Mouse (Mus musculus) forebrain, embryonic 10.5 days (tissue): ENCODE data around the gene 3425401B19Rik. TPM values are rescaled to one million over a fixed set of nuclear protein-coding genes. Genes with fewer than 3 reads are reported as not detected.

Experiments used
- DNase-seq: peaks from one replicate; pipeline ENCODE4 v3.0.0-alpha.2; 2017; ENCODE audit warnings: low spot score; ENCODE audit errors: extremely low spot score
- H3K27ac ChIP-seq: fragments of 300-500 bp; sonication (generic); 2 replicates; pipeline ENCODE4 v1.5.1; 2016; ENCODE audit warnings: mild to moderate bottlenecking
- H3K27me3 ChIP-seq: fragments of 300-500 bp; sonication (generic); 2 replicates; pipeline ENCODE4 v1.6.1; 2016; ENCODE audit warnings: mild to moderate bottlenecking; ENCODE audit not compliant: poor library complexity, severe bottlenecking
- H3K36me3 ChIP-seq: fragments of 300-500 bp; sonication (generic); replicated peaks from 2 replicates; pipeline ENCODE4 v1.6.1; 2016; ENCODE audit warnings: mild to moderate bottlenecking, moderate library complexity
- H3K4me1 ChIP-seq: fragments of 300-500 bp; sonication (generic); 2 replicates; pipeline ENCODE4 v1.6.1; 2016
- H3K4me3 ChIP-seq: fragments of 300-500 bp; sonication (generic); 2 replicates; pipeline ENCODE4 v1.5.1; 2016; ENCODE audit warnings: mild to moderate bottlenecking, moderate library complexity
- H3K9me3 ChIP-seq: fragments of 300-500 bp; sonication (generic); 2 replicates; pipeline ENCODE4 v1.6.1; 2016; ENCODE audit warnings: mild to moderate bottlenecking, moderate library complexity
- WGBS: fragments of 180-500 bp; shearing (Covaris S2); methylation state at CpG from one replicate; pipeline ENCODE4 v1.1.7; 2016; 5-methylcytosine and 5-hydroxymethylcytosine counted together
- polyA plus RNA-seq: library from polyadenylated mRNA; unstranded; fragments of >200 nt; fragmentation: Nextera tagmentation; extraction: Ambion mirVana; gene quantifications from 2 replicates; pipeline ENCODE4 v1.2.1, GENCODE M21; 2016

Gene 3425401B19Rik
- 0.05 TPM in 1 of 2 replicates, not detected in the other for polyA plus RNA-seq

- Histone ChIP-seq H3K4me3 (no peak within 1 kb of the TSS), H3K4me1 (peaks cover 41% of the 10 kb centered on the region), H3K9me3 (no peaks in the 10 kb centered on the region), H3K36me3 (no peaks in the 10 kb centered on the region), H3K27ac (no peak within 1 kb of the TSS), H3K27me3 (no peaks in the 10 kb centered on the region; the same call in 1 of the 2 replicates)
- DNase-seq, result no peak
- 63% methylated on average over 16 of the region's 16 CpGs for WGBS
Observed at GRCm38 (mm10) chr14:32685124-32685826, at the start of gene 3425401B19Rik. Gene 3425401B19Rik, minus strand, starts transcription at chr14:32685293.

- 38% methylated on average over 6 of the region's 6 CpGs for WGBS
- no peak for DNase-seq
Observed at GRCm38 (mm10) chr14:32732961-32733360, 47.9 kb upstream of the 3425401B19Rik start.

GRCm38 (mm10) chr14:32726864-32727263 lies 41.8 kb upstream of the 3425401B19Rik start:
- Histone ChIP-seq H3K27me3 (no peaks in the 10 kb centered on the region), H3K4me3 (no peak overlapping the region), H3K36me3 (no peaks in the 10 kb centered on the region), H3K4me1 (no peaks in the 10 kb centered on the region), H3K9me3 (no peaks in the 10 kb centered on the region), H3K27ac (no peak overlapping the region)
- DNase-seq, result no peak

More at GRCm38 (mm10) chr14:32732961-32733360, 47.9 kb upstream of the 3425401B19Rik start:
- Histone ChIP-seq H3K9me3 (no peaks in the 10 kb centered on the region), H3K36me3 (no peaks in the 10 kb centered on the region), H3K4me3 (no peak overlapping the region), H3K27ac (no peak overlapping the region), H3K27me3 (no peaks in the 10 kb centered on the region), H3K4me1 (no peaks in the 10 kb centered on the region)

GRCm38 (mm10) chr14:32721461-32721860 lies 36.4 kb upstream of the 3425401B19Rik start:
- DNase-seq, result no peak
- H3K36me3 ChIP-seq, result no peaks in the 10 kb centered on the region
- H3K27me3 ChIP-seq, result no peaks in the 10 kb centered on the region
- no peaks in the 10 kb centered on the region for H3K9me3 ChIP-seq
- WGBS, result 46% methylated on average over 1 of the region's 1 CpGs
- no peak overlapping the region for H3K27ac ChIP-seq
- no peak overlapping the region for H3K4me3 ChIP-seq
- H3K4me1 ChIP-seq, result no peaks in the 10 kb centered on the region

- no peaks in the 10 kb centered on the region for H3K27me3 ChIP-seq
Observed at GRCm38 (mm10) chr14:32716763-32717439, 31.8 kb upstream of the 3425401B19Rik start.

GRCm38 (mm10) chr14:32715489-32715888 lies 30.4 kb upstream of the 3425401B19Rik start:
- no peaks in the 10 kb centered on the region for H3K36me3 ChIP-seq
- H3K9me3 ChIP-seq, result no peaks in the 10 kb centered on the region
- no peaks in the 10 kb centered on the region for H3K4me1 ChIP-seq
- WGBS, result 87% methylated on average over 2 of the region's 2 CpGs
- H3K4me3 ChIP-seq, result no peak overlapping the region
- no peak for DNase-seq
- no peaks in the 10 kb centered on the region for H3K27me3 ChIP-seq
- H3K27ac ChIP-seq, result no peak overlapping the region

More at GRCm38 (mm10) chr14:32716763-32717439, 31.8 kb upstream of the 3425401B19Rik start:
- no peaks in the 10 kb centered on the region for H3K4me1 ChIP-seq
- no peaks in the 10 kb centered on the region for H3K9me3 ChIP-seq
- DNase-seq, result no peak
- 90% methylated on average over 6 of the region's 6 CpGs for WGBS
- H3K4me3 ChIP-seq, result no peak overlapping the region
- H3K27ac ChIP-seq, result no peak overlapping the region
- no peaks in the 10 kb centered on the region for H3K36me3 ChIP-seq

GRCm38 (mm10) chr14:32715076-32715475 lies 30.0 kb upstream of the 3425401B19Rik start:
- Histone ChIP-seq H3K4me1 (no peaks in the 10 kb centered on the region), H3K27me3 (no peaks in the 10 kb centered on the region), H3K4me3 (no peak overlapping the region), H3K36me3 (no peaks in the 10 kb centered on the region), H3K27ac (no peak overlapping the region), H3K9me3 (no peaks in the 10 kb centered on the region)
- no peak for DNase-seq
- WGBS, result 91% methylated on average over 6 of the region's 6 CpGs

GRCm38 (mm10) chr14:32709861-32710260 lies 24.8 kb upstream of the 3425401B19Rik start:
- Histone ChIP-seq H3K27ac (no peak overlapping the region), H3K4me1 (peaks cover 6% of the 10 kb centered on the region; the same call in 1 of the 2 replicates)
- 94% methylated on average over 6 of the region's 6 CpGs for WGBS

GRCm38 (mm10) chr14:32708756-32709155 lies 23.7 kb upstream of the 3425401B19Rik start:
- Histone ChIP-seq H3K9me3 (no peaks in the 10 kb centered on the region), H3K4me1 (peaks cover 6% of the 10 kb centered on the region; the same call in 1 of the 2 replicates), H3K27me3 (no peaks in the 10 kb centered on the region), H3K36me3 (no peaks in the 10 kb centered on the region), H3K4me3 (no peak overlapping the region), H3K27ac (no peak overlapping the region)
- 85% methylated on average over 7 of the region's 7 CpGs for WGBS
- DNase-seq, result no peak

More at GRCm38 (mm10) chr14:32709861-32710260, 24.8 kb upstream of the 3425401B19Rik start:
- Histone ChIP-seq H3K27me3 (no peaks in the 10 kb centered on the region), H3K36me3 (no peaks in the 10 kb centered on the region), H3K9me3 (no peaks in the 10 kb centered on the region), H3K4me3 (no peak overlapping the region)
- no peak for DNase-seq

- no peak overlapping the region for H3K4me3 ChIP-seq
- DNase-seq, result no peak
- no peak overlapping the region for H3K27ac ChIP-seq
- no peaks in the 10 kb centered on the region for H3K27me3 ChIP-seq
- WGBS, result 72% methylated on average over 8 of the region's 8 CpGs
- peaks cover 11% of the 10 kb centered on the region; the same call in 1 of the 2 replicates for H3K4me1 ChIP-seq
- H3K9me3 ChIP-seq, result no peaks in the 10 kb centered on the region
- no peaks in the 10 kb centered on the region for H3K36me3 ChIP-seq
Observed at GRCm38 (mm10) chr14:32707938-32708337, 22.8 kb upstream of the 3425401B19Rik start.

GRCm38 (mm10) chr14:32700972-32701371 lies 15.9 kb upstream of the 3425401B19Rik start:
- 67% methylated on average over 8 of the region's 8 CpGs for WGBS
- Histone ChIP-seq H3K27ac (no peak overlapping the region), H3K4me3 (no peak overlapping the region), H3K27me3 (no peaks in the 10 kb centered on the region), H3K4me1 (peaks cover 14% of the 10 kb centered on the region; the same call in 1 of the 2 replicates), H3K9me3 (no peaks in the 10 kb centered on the region), H3K36me3 (no peaks in the 10 kb centered on the region)
- no peak for DNase-seq

- H3K27me3 ChIP-seq, result no peaks in the 10 kb centered on the region
- DNase-seq, result no peak
- WGBS, result 89% methylated on average over 3 of the region's 3 CpGs
- H3K4me1 ChIP-seq, result peaks cover 13% of the 10 kb centered on the region; the same call in 1 of the 2 replicates
- no peak overlapping the region for H3K27ac ChIP-seq
- no peak overlapping the region for H3K4me3 ChIP-seq
- no peaks in the 10 kb centered on the region for H3K36me3 ChIP-seq
- H3K9me3 ChIP-seq, result no peaks in the 10 kb centered on the region
Observed at GRCm38 (mm10) chr14:32698556-32698955, 13.5 kb upstream of the 3425401B19Rik start.

- Histone ChIP-seq H3K27ac (no peak overlapping the region), H3K4me1 (peaks cover 9% of the 10 kb centered on the region; the same call in 1 of the 2 replicates), H3K27me3 (no peaks in the 10 kb centered on the region), H3K9me3 (no peaks in the 10 kb centered on the region), H3K36me3 (no peaks in the 10 kb centered on the region), H3K4me3 (no peak overlapping the region)
- WGBS, result 90% methylated on average over 8 of the region's 8 CpGs
- DNase-seq, result no peak
Observed at GRCm38 (mm10) chr14:32697774-32698173, 12.7 kb upstream of the 3425401B19Rik start.
